Mouse (Mus musculus): ENCODE data around the gene Trmt11.

DNA sequence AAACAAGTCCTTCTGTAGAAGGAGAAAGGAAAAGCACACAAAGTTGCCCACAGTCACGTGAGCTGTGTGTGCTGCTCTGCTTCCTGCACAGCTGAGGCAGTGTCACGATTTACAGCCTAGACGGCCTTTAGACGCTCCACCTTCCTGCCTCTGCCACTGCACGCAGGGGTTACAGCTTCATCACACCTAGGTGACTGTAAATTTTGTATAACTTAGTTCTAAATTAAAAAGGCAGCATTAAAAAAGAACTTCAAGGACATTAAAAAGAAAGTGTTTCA, 62.1 kb downstream of the Trmt11 start:
- TF ChIP-seq CTCF (IDR thresholded peaks at IDR 0.05; ENCODE audit: control insufficient read depth, insufficient read depth, low read length) = no peak
- no peak for TF ChIP-seq POLR2A (IDR thresholded peaks at IDR 0.05; ENCODE audit: borderline replicate concordance, control insufficient read depth, low read depth, low read length)

Measured in bone marrow, adult 2 months (tissue).